Mouse (Mus musculus): ENCODE measurements around the gene Lrrc49. TPM values are rescaled to one million over a fixed set of nuclear protein-coding genes. Genes with fewer than 3 reads are reported as not detected.

Lrrc49 gene
- total RNA-seq, 1 experiment = 3.7 TPM

DNA sequence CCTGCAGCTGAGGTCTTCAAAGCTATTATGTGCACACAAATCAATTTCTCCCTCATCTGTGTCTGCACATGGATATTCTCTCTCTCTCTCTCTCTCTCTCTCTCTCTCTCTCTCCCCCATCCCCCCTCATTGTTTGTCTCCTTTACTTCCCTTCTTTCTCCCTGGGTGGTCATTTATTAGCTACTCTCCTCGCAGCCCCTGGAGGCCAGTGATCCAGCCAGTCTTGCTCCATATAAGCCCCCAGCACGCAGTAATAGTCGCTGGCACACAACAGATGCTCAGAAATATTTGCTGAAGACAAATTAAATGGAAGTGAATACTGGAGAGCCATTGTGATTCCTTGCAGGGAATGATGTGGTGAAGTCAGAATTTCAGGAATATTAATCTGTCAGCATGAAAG lies 168.4 kb downstream of the Lrrc49 start:
- no peak for DNase-seq (ENCODE audit: low read depth, low spot score)
- TF ChIP-seq ZNF384 (IDR thresholded peaks at IDR 0.05; ENCODE audit: low read depth, low read length) (no peak), CHD2 (IDR thresholded peaks at IDR 0.05; ENCODE audit: low read depth, low read length) (no peak), ZC3H11A (IDR thresholded peaks at IDR 0.05; ENCODE audit: borderline replicate concordance, low read depth, low read length) (no peak), HCFC1 (IDR thresholded peaks at IDR 0.05; ENCODE audit: borderline replicate concordance, insufficient read depth, low read length) (no peak), MAFK (IDR thresholded peaks at IDR 0.05; ENCODE audit: insufficient read depth, low read depth, low read length) (no peak)
- H3K4me1 ChIP-seq (ENCODE audit: control insufficient read depth in 2 of 2, insufficient read depth in 2 of 2, low read length in 2 of 2, poor library complexity in 1 of 2) = no peaks in the 10 kb centered on the region
- H3K27ac ChIP-seq (ENCODE audit: insufficient read depth, low read depth, low read length, poor library complexity, severe bottlenecking) = no peak overlapping the region
- in situ Hi-C loops (cut with MboI; ENCODE audit: low sequenced_read_pairs in 2 of 2, unreplicated experiment in 2 of 2) = no loop called here
- no peaks in the 10 kb centered on the region for H3K9me3 ChIP-seq (ENCODE audit: control insufficient read depth, insufficient read depth, low read depth, low read length)
- no peak overlapping the region for H3K4me3 ChIP-seq (ENCODE audit: insufficient read depth in 1 of 2, low read depth in 1 of 2, low read length in 2 of 2, poor library complexity in 1 of 2, severe bottlenecking in 1 of 2)
- H3K36me3 ChIP-seq (ENCODE audit: control insufficient read depth, insufficient read depth, low read length, poor library complexity, severe bottlenecking) = no peaks in the 10 kb centered on the region
- no peak overlapping the region for H3K9ac ChIP-seq (ENCODE audit: insufficient read depth, low read depth, low read length, poor library complexity, severe bottlenecking)

Other genes with a start within 250 kb of the Lrrc49 start
- gene Thsd4, start 166.1 kb downstream of the Lrrc49 start, total RNA-seq (2012; rRNA removed) = 1.6 and 2.1 TPM in 2 replicates
- 0.16 and 0.62 TPM in 2 replicates for gene Larp6, start 24.8 kb upstream of the Lrrc49 start, total RNA-seq (2012; rRNA removed)
- 21.7 and 22.1 TPM in 2 replicates for gene Uaca, start 106.4 kb upstream of the Lrrc49 start, total RNA-seq (2012; rRNA removed)

Data from ES-E14 (cell line).